Mouse (Mus musculus) layer of hippocampus, adult 11-12 months (tissue): ENCODE measurements at regions not wholly inside any gene's neighbourhood (a gene's known extent, or its start where the extent isn't known, plus 50 kb on each side); places are given as distances from the start of the nearest gene placed in this dataset.

Experiments used
- DNase-seq: peaks from one replicate; pipeline ENCODE4 v3.0.0; 2022; ENCODE audit warnings: low spot score

- DNase-seq = no peak
Observed at GRCm38 (mm10) chr9:41765816-41766532, 358.1 kb downstream of the Sorl1 start.

- no peak for DNase-seq
Observed at GRCm38 (mm10) chr9:41761050-41761576, 363.0 kb downstream of the Sorl1 start.

GRCm38 (mm10) chr9:41754434-41755002 is 369.6 kb downstream of the Sorl1 start:
- DNase-seq = no peak

GRCm38 (mm10) chr9:41745979-41746647 is 378.0 kb downstream of the Sorl1 start:
- DNase-seq = no peak

GRCm38 (mm10) chr9:41741500-41741899 is 382.6 kb downstream of the Sorl1 start:
- DNase-seq = no peak

GRCm38 (mm10) chr9:41740536-41740935 is 383.6 kb downstream of the Sorl1 start:
- DNase-seq = peak; percentile 9

GRCm38 (mm10) chr9:41737671-41738070 is 386.4 kb downstream of the Sorl1 start:
- no peak for DNase-seq

- DNase-seq = no peak
Observed at GRCm38 (mm10) chr9:41736881-41737280, 387.2 kb downstream of the Sorl1 start.

GRCm38 (mm10) chr9:41736234-41736859 is 387.8 kb downstream of the Sorl1 start:
- no peak for DNase-seq

GRCm38 (mm10) chr9:41735448-41736233 is 388.5 kb downstream of the Sorl1 start:
- peak; percentile 70 for DNase-seq

GRCm38 (mm10) chr9:41734925-41735447 is 389.1 kb downstream of the Sorl1 start:
- DNase-seq = no peak

- no peak for DNase-seq
Observed at GRCm38 (mm10) chr9:41721609-41722008, 402.5 kb downstream of the Sorl1 start.

GRCm38 (mm10) chr9:41715231-41715630 is 408.9 kb downstream of the Sorl1 start:
- DNase-seq = no peak

- DNase-seq = no peak
Observed at GRCm38 (mm10) chr9:41705972-41706371, 418.1 kb downstream of the Sorl1 start.

GRCm38 (mm10) chr9:41705461-41705903 is 418.6 kb downstream of the Sorl1 start:
- DNase-seq = no peak

GRCm38 (mm10) chr9:41703091-41703490 is 421.0 kb downstream of the Sorl1 start:
- DNase-seq = no peak

- DNase-seq = peak; percentile 11
Observed at GRCm38 (mm10) chr9:41700683-41701082, 423.4 kb downstream of the Sorl1 start.

- no peak for DNase-seq
Observed at GRCm38 (mm10) chr9:41699031-41699430, 425.1 kb downstream of the Sorl1 start.

GRCm38 (mm10) chr9:41697611-41698467 is 426.3 kb downstream of the Sorl1 start:
- DNase-seq = peak; percentile 50

- DNase-seq = no peak
Observed at GRCm38 (mm10) chr9:41697160-41697559, 426.9 kb downstream of the Sorl1 start.
